Comparison of ENCODE assay signal across 14 mouse cellular contexts in genomic region chr3:60332460-60332859, GRCm38 (mm10).
"Had no signal": no experiment of that assay in that cellular context is flagged by ENCODE, and none has a peak within 500 bp of the region (broad histone marks: within the 10 kb centered on the region; RNA-seq: fewer than 3 reads in every experiment).

No protein-coding gene starts in this region.

- DNase-seq: lung, adult 18-20 months; lung, embryonic 14.5 days; lung, postnatal 10 days; lung, postnatal 4 days; midbrain, embryonic 14.5 days; right cerebral cortex, postnatal 14 days; thymus, adult 2 months; thymus, postnatal 25 days; thymus, postnatal 4 days had no signal

- H3K27me3 ChIP-seq: midbrain, embryonic 12.5 days; neural tube, embryonic 12.5 days; stomach, embryonic 15.5 days had no signal

- H3K9me3 ChIP-seq: midbrain, embryonic 10.5 days; midbrain, embryonic 12.5 days; neural tube, embryonic 12.5 days; stomach, embryonic 15.5 days had no signal

- H3K4me1 ChIP-seq: midbrain, embryonic 10.5 days; midbrain, embryonic 12.5 days; neural tube, embryonic 12.5 days; stomach, embryonic 15.5 days had no signal

- H3K9ac ChIP-seq: lung, embryonic 14.5 days; midbrain, embryonic 12.5 days; neural tube, embryonic 12.5 days; stomach, embryonic 15.5 days had no signal

- H3K36me3 ChIP-seq: midbrain, embryonic 10.5 days; midbrain, embryonic 12.5 days; neural tube, embryonic 12.5 days; stomach, embryonic 15.5 days had no signal

- H3K27ac ChIP-seq: midbrain, embryonic 10.5 days; midbrain, embryonic 12.5 days; neural tube, embryonic 12.5 days; stomach, embryonic 15.5 days; stomach, postnatal 0 days had no signal

- H3K4me2 ChIP-seq: lung, embryonic 14.5 days; midbrain, embryonic 12.5 days; neural tube, embryonic 12.5 days; stomach, embryonic 15.5 days had no signal

- H3K4me3 ChIP-seq: midbrain, embryonic 10.5 days; midbrain, embryonic 12.5 days; neural tube, embryonic 12.5 days; stomach, embryonic 15.5 days had no signal
